Mouse (Mus musculus) liver, embryonic 14.5 days (tissue): ENCODE measurements around the gene Nkg7.

ENCODE experiments used
- CTCF ChIP-seq: IDR thresholded peaks from 2 replicates; pipeline ENCODE4 v1.5.1; 2016; ENCODE audit warnings: antibody characterized with exemption, low read depth, control low read depth
- EP300 ChIP-seq: IDR thresholded peaks from 2 replicates; pipeline ENCODE4 v1.6.1; 2016; ENCODE audit warnings: antibody characterized with exemption, low read depth

- TF ChIP-seq CTCF (no peak), EP300 (no peak)
These were observed 4.2 kb downstream of the Nkg7 start for GRCm38 (mm10) chr7:43441071-43441470.
